Mouse (Mus musculus) fat pad, adult 2 months (tissue): ENCODE measurements around the gene Zfp110.
A peak's percentile ranks its signal among the peaks of the same experiment; 100 is the strongest.

Experiments
- DNase-seq: peaks from one replicate; pipeline ENCODE4 v3.0.0-alpha.2; 2011; ENCODE audit warnings: low read depth, low spot score; ENCODE audit errors: extremely low read depth

Gene Zfp110

DNA sequence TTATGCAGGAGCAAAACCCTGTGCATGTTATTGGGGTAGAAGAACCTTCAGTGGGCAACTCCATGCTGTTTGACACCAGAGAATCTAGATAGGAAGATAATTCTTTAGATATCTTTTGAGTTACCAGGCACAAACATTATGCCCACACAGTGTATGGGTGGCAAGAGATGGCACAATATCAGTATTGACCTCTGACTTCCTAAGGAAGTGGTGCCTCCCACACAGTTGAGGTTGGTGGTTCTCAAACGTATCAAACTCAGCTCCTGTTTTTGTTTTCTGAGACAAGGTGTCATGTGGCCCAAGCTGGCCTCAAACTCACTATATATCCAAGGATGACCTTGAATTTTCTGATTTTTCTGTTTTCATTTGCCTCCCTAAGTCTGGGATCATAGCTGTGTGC is 56.8 kb downstream of the Zfp110 start:
- no peak for DNase-seq

DNA sequence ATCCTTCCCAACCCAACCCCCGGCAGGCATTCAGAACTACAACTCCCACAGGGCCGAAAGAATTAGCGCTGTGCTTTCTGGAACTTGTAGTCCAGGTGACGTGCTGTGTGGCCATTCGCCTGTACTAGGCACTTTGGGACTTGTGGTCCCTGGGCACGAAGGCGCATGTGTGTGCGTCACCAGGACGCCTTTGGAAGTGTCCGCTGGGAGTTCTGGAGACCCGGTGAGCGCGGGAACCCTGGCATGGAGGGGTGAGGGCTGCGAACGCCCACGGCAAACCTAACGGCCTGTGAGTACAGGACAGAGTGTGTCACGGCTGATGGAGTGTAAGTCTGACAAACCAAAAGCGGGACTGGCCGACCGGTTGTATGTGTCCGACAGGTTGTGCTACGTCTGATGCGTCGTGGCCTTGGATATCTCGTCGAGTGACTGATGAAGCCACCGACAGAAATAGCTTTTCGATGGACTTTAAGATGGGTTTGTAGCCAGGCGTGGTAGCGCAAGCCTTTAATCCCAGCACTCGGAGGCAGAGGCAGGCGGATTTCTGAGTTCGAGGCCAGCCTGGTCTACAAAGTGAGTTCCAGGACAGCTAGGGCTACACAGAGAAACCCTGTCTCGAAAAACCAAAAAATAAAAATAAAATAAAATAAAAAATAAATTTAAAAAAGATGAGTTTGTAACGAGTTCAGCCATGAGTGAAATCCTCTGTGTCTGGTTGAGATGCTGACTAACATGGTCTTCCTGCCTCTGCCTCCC is 63.3 kb downstream of the Zfp110 start, which contains the start of gene Zscan22:
TSS of gene Zscan22 (plus strand) at position 161 of the 756 bp plus-strand sequence.
- peak; percentile 68 for DNase-seq
